In genomic region chr19:5823266-5823839, GRCm38 (mm10) we compare ENCODE assay signal across 8 mouse cellular contexts. TPM values are rescaled to one million over a fixed set of nuclear protein-coding genes. Genes with fewer than 3 reads are reported as not detected.
A peak's percentile ranks its signal among the peaks of the same experiment; 100 is the strongest.
DNase-seq lines count a peak whose midpoint lies in the region; ATAC-seq and TF ChIP-seq lines count a peak whose summit lies in the region.

No protein-coding gene starts in this region.

- TF ChIP-seq POLR2A in lung, adult 2 months (IDR thresholded peaks at IDR 0.05; ENCODE audit: borderline replicate concordance, extremely low read depth, low read depth, low read length): 0 out of 2 replicates have a peak, but pooled peaks have one; percentile 16

- no peaks in the 10 kb centered on the region for H3K9me3 ChIP-seq in embryonic facial prominence, embryonic 10.5 days
- H3K9me3 ChIP-seq in hindbrain, embryonic 13.5 days: no peaks in the 10 kb centered on the region
- H3K9me3 ChIP-seq in lung, postnatal 0 days (ENCODE audit: low read length): no peaks in the 10 kb centered on the region

- no peak overlapping the region for H3K4me3 ChIP-seq in lung, adult 2 months (replicated peaks; ENCODE audit: extremely low read depth, low read depth, low read length)
- H3K4me3 ChIP-seq in embryonic facial prominence, embryonic 10.5 days: peak overlapping the region; percentile 34
- H3K4me3 ChIP-seq in hindbrain, embryonic 13.5 days: no peak overlapping the region
- H3K4me3 ChIP-seq in lung, postnatal 0 days (ENCODE audit: low read depth, low read length): no peak overlapping the region

- 0 out of 2 replicates have a peak overlapping the region, but pooled peaks have one; percentile 29 for H3K9ac ChIP-seq in hindbrain, embryonic 13.5 days
- no peak overlapping the region for H3K9ac ChIP-seq in lung, postnatal 0 days (replicated peaks; ENCODE audit: low read depth)

- no peaks in the 10 kb centered on the region for H3K36me3 ChIP-seq in embryonic facial prominence, embryonic 10.5 days (replicated peaks)
- no peaks in the 10 kb centered on the region for H3K36me3 ChIP-seq in hindbrain, embryonic 13.5 days
- H3K36me3 ChIP-seq in lung, postnatal 0 days (ENCODE audit: insufficient read depth, low read length): 0 out of 2 replicates have a peak, but pooled peaks cover 8% of the 10 kb centered on the region

- H3K4me1 ChIP-seq in lung, adult 2 months (ENCODE audit: control insufficient read depth, insufficient read depth, low read length): peaks cover 26% of the 10 kb centered on the region
- H3K4me1 ChIP-seq in embryonic facial prominence, embryonic 10.5 days: peaks cover 52% of the 10 kb centered on the region
- peaks cover 31% of the 10 kb centered on the region for H3K4me1 ChIP-seq in hindbrain, embryonic 13.5 days (replicated peaks)
- H3K4me1 ChIP-seq in lung, postnatal 0 days (ENCODE audit: insufficient read depth, low read depth, low read length): peaks cover 20% of the 10 kb centered on the region

- no peak for TF ChIP-seq EP300 in lung, postnatal 0 days (IDR thresholded peaks at IDR 0.05)

- H3K4me2 ChIP-seq in hindbrain, embryonic 13.5 days: peak overlapping the region; percentile 1; the same call in 1 of the 2 replicates
- H3K4me2 ChIP-seq in lung, postnatal 0 days (replicated peaks; ENCODE audit: low read depth, low read length): no peak overlapping the region

- 28% methylated on average over 9 of the region's 9 CpGs for WGBS in lung, adult 2 months
- WGBS in embryonic facial prominence, embryonic 10.5 days: 21% methylated on average over 9 of the region's 9 CpGs
- WGBS in hindbrain, embryonic 13.5 days: 22% methylated on average over 9 of the region's 9 CpGs
- WGBS in lung, postnatal 0 days: 16% methylated on average over 9 of the region's 9 CpGs

- no peak for TF ChIP-seq CTCF in lung, adult 2 months (IDR thresholded peaks at IDR 0.05; ENCODE audit: insufficient read depth, low read length)
- peak; percentile 36 for TF ChIP-seq CTCF in lung, postnatal 0 days (IDR thresholded peaks at IDR 0.05)

- H3K27ac ChIP-seq in embryonic facial prominence, embryonic 10.5 days (replicated peaks): peak overlapping the region; percentile 69
- H3K27ac ChIP-seq in hindbrain, embryonic 13.5 days: peak overlapping the region; percentile 27
- peak overlapping the region; percentile 85 for H3K27ac ChIP-seq in lung, postnatal 0 days (ENCODE audit: low read length)

- ATAC-seq in hindbrain, embryonic 13.5 days (ENCODE audit: low FRiP score): no peak
- peak; percentile 64 for ATAC-seq in lung, postnatal 0 days

- DNase-seq in lung, adult 2 months: no peak
- DNase-seq in lung, postnatal 25 days (ENCODE audit: low spot score): no peak
- peak; percentile 77 for DNase-seq in embryonic facial prominence, embryonic 10.5 days (ENCODE audit: low spot score)
- peak; percentile 92 for DNase-seq in lung, postnatal 0 days (ENCODE audit: low spot score)
- DNase-seq in thymus, adult 18-20 months: peak; percentile 73 to 85
- no peak for DNase-seq in layer of hippocampus, postnatal 10 days (ENCODE audit: low spot score in 2 of 2)
- DNase-seq in layer of hippocampus, adult 9-11 months: no peak

- H3K27me3 ChIP-seq in embryonic facial prominence, embryonic 10.5 days (replicated peaks; ENCODE audit: low read depth, poor library complexity, severe bottlenecking): no peaks in the 10 kb centered on the region
- no peaks in the 10 kb centered on the region for H3K27me3 ChIP-seq in hindbrain, embryonic 13.5 days
- H3K27me3 ChIP-seq in lung, postnatal 0 days (replicated peaks; ENCODE audit: insufficient read depth, low read length): no peaks in the 10 kb centered on the region

RNA-seq across cellular contexts. Expression of gene Frmd8, which starts 51.7 kb away (rescaled TPM):
- 32.1 and 37.8 TPM in 2 replicates for polyA plus RNA-seq in lung, adult 2 months (2012; rRNA removed)
- 44.6 and 45.4 TPM in 2 replicates for polyA plus RNA-seq in embryonic facial prominence, embryonic 10.5 days (2016; fragmentation: Nextera tagmentation; extraction: Ambion mirVana)
- 17.5 and 19.3 TPM in 2 replicates for polyA plus RNA-seq in hindbrain, embryonic 13.5 days (2015; fragmentation: Nextera tagmentation; extraction: Ambion mirVana)
- 33.9 and 35.1 TPM in 2 replicates for polyA plus RNA-seq in lung, postnatal 0 days (2015; fragmentation: Nextera tagmentation; extraction: Ambion mirVana)
- 10 to 100 TPM; 10.7 to 14.8 TPM for total RNA-seq in layer of hippocampus, postnatal 10 days (2021)

RNA-seq across cellular contexts. Expression of gene Scyl1, which starts 52.1 kb away (rescaled TPM):
- polyA plus RNA-seq in lung, adult 2 months (2012; rRNA removed): 113 and 116 TPM in 2 replicates
- polyA plus RNA-seq in embryonic facial prominence, embryonic 10.5 days (2016; fragmentation: Nextera tagmentation; extraction: Ambion mirVana): 72.0 and 74.9 TPM in 2 replicates
- polyA plus RNA-seq in hindbrain, embryonic 13.5 days (2015; fragmentation: Nextera tagmentation; extraction: Ambion mirVana): 67.6 and 72.4 TPM in 2 replicates
- 64.6 TPM in 2 replicates for polyA plus RNA-seq in lung, postnatal 0 days (2015; fragmentation: Nextera tagmentation; extraction: Ambion mirVana)
- total RNA-seq in layer of hippocampus, postnatal 10 days (2021): 10 to 100 TPM; 67.3 to 72.8 TPM

RNA-seq across cellular contexts. Expression of gene Slc25a45, which starts 54.3 kb away (rescaled TPM):
- 24.5 and 26.0 TPM in 2 replicates for polyA plus RNA-seq in lung, adult 2 months (2012; rRNA removed)
- polyA plus RNA-seq in embryonic facial prominence, embryonic 10.5 days (2016; fragmentation: Nextera tagmentation; extraction: Ambion mirVana): 2.5 and 2.9 TPM in 2 replicates
- polyA plus RNA-seq in hindbrain, embryonic 13.5 days (2015; fragmentation: Nextera tagmentation; extraction: Ambion mirVana): 2.6 and 2.8 TPM in 2 replicates
- 8.4 and 10.2 TPM in 2 replicates for polyA plus RNA-seq in lung, postnatal 0 days (2015; fragmentation: Nextera tagmentation; extraction: Ambion mirVana)
- 1 to 10 TPM; 2.1 to 3.6 TPM for total RNA-seq in layer of hippocampus, postnatal 10 days (2021)

Comparison
In these comparisons a context has a peak if more than half of its experiments do, and no peak if none do; other contexts are left out.
1. DNase-seq: peak in embryonic facial prominence, embryonic 10.5 days (single experiment), lung, postnatal 0 days (single experiment) and thymus, adult 18-20 months (2 of 2); none in lung, adult 2 months (single experiment), lung, postnatal 25 days (single experiment), layer of hippocampus, postnatal 10 days (0 of 2) and layer of hippocampus, adult 9-11 months (single experiment).
2. H3K27ac ChIP-seq: peak in every context shown above with its lines; median percentile 85 in lung, postnatal 0 days; 69 in embryonic facial prominence, embryonic 10.5 days; 27 in hindbrain, embryonic 13.5 days.